Mouse (Mus musculus) ZHBTc4 (cell line): ENCODE measurements around the gene Tcf20.
A peak's percentile ranks its signal among the peaks of the same experiment; 100 is the strongest.

Source experiments
- DNase-seq: peaks from one replicate; pipeline ENCODE4 v3.0.0-alpha.2; 2011; ENCODE audit warnings: low read depth, low spot score

The Tcf20 gene

GRCm38 (mm10) chr15:82959151-82959550, 28.5 kb downstream of the Tcf20 start:
- no peak for DNase-seq

GRCm38 (mm10) chr15:82958253-82958701, 29.4 kb downstream of the Tcf20 start:
- DNase-seq: no peak

GRCm38 (mm10) chr15:82956721-82957120, 31.0 kb downstream of the Tcf20 start:
- no peak for DNase-seq

GRCm38 (mm10) chr15:82956310-82956709, 31.4 kb downstream of the Tcf20 start:
- DNase-seq: no peak

GRCm38 (mm10) chr15:82955286-82955685, 32.4 kb downstream of the Tcf20 start:
- DNase-seq: no peak

- DNase-seq: no peak
These were observed 33.6 kb downstream of the Tcf20 start for GRCm38 (mm10) chr15:82954034-82954433.

GRCm38 (mm10) chr15:82953096-82953495, 34.6 kb downstream of the Tcf20 start:
- peak; percentile 66 for DNase-seq

- peak; percentile 50 for DNase-seq
These were observed 35.4 kb downstream of the Tcf20 start for GRCm38 (mm10) chr15:82952292-82952705.

- no peak for DNase-seq
These were observed 37.4 kb downstream of the Tcf20 start for GRCm38 (mm10) chr15:82950246-82950645.

GRCm38 (mm10) chr15:82947431-82947830, 40.2 kb downstream of the Tcf20 start:
- DNase-seq: no peak

- DNase-seq: no peak
These were observed 43.0 kb downstream of the Tcf20 start for GRCm38 (mm10) chr15:82944479-82945195.

GRCm38 (mm10) chr15:82941733-82942132, 45.9 kb downstream of the Tcf20 start:
- peak; percentile 36 for DNase-seq

GRCm38 (mm10) chr15:82940494-82941214, 47.0 kb downstream of the Tcf20 start:
- DNase-seq: no peak

- no peak for DNase-seq
These were observed 49.5 kb downstream of the Tcf20 start for GRCm38 (mm10) chr15:82938155-82938569.

GRCm38 (mm10) chr15:82937428-82937992, 50.2 kb downstream of the Tcf20 start:
- DNase-seq: no peak

- DNase-seq: no peak
These were observed 52.7 kb downstream of the Tcf20 start for GRCm38 (mm10) chr15:82934971-82935370.

- DNase-seq: no peak
These were observed 54.6 kb downstream of the Tcf20 start for GRCm38 (mm10) chr15:82932936-82933650.

GRCm38 (mm10) chr15:82931436-82931835, 56.2 kb downstream of the Tcf20 start:
- DNase-seq: no peak

- peak; percentile 35 for DNase-seq
These were observed 58.1 kb downstream of the Tcf20 start for GRCm38 (mm10) chr15:82929595-82929994.

- DNase-seq: no peak
These were observed 58.8 kb downstream of the Tcf20 start for GRCm38 (mm10) chr15:82928844-82929243.

GRCm38 (mm10) chr15:82928023-82928422, 59.6 kb downstream of the Tcf20 start:
- no peak for DNase-seq

GRCm38 (mm10) chr15:82927057-82927456, 60.6 kb downstream of the Tcf20 start:
- no peak for DNase-seq
